In the genomic region with DNA sequence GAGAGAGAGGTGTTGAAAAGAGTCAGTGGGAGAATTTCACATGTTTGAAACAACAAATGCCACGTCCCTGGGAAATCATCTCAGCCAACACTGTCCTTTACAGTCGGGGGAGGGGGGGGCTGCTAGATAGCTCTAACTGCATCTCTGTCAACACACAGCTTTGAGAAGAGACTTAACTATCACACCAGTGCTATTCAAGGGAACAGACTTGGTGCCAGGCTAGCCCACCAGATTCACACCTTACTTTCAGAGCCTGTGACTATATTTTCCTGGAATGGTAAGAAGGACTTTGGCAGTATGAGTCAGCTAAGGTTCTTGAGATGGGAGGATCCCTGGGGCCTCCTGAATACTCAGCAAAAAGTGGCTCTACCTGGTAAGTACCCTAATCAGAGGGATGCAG, we compare ENCODE assay signal across 31 mouse cellular contexts. TPM values are rescaled to one million over a fixed set of nuclear protein-coding genes. Genes with fewer than 3 reads are reported as not detected.
DNase-seq lines count a peak whose midpoint lies in the region; ATAC-seq lines count a peak whose summit lies in the region.
"Had no signal": no experiment of that assay in that cellular context is flagged by ENCODE, and none has a peak within 500 bp of the region (broad histone marks: within the 10 kb centered on the region; RNA-seq: fewer than 3 reads in every experiment).

No protein-coding gene starts in this region.

- no peaks in the 10 kb centered on the region for H3K36me3 ChIP-seq in forebrain, embryonic 16.5 days (ENCODE audit: control insufficient read depth, insufficient read depth)
- H3K36me3 ChIP-seq: embryonic facial prominence, embryonic 10.5 days; embryonic facial prominence, embryonic 15.5 days; forebrain, embryonic 12.5 days; heart, embryonic 13.5 days; hindbrain, embryonic 15.5 days; neural tube, embryonic 15.5 days had no signal

- ATAC-seq in forebrain, embryonic 16.5 days, result no peak
- ATAC-seq: inflammation-experienced regulatory T-cells, adult 6 months had no signal

- 74% methylated on average over 2 of the region's 2 CpGs for WGBS in forebrain, embryonic 16.5 days

- H3K4me3 ChIP-seq in forebrain, embryonic 16.5 days (replicated peaks; ENCODE audit: low read length), result no peak overlapping the region
- H3K4me3 ChIP-seq: embryonic facial prominence, embryonic 10.5 days; embryonic facial prominence, embryonic 15.5 days; forebrain, embryonic 12.5 days; heart, embryonic 13.5 days; hindbrain, embryonic 15.5 days; neural tube, embryonic 15.5 days had no signal

- no peak overlapping the region for H3K27ac ChIP-seq in forebrain, embryonic 16.5 days (ENCODE audit: low read length)
- H3K27ac ChIP-seq: embryonic facial prominence, embryonic 10.5 days; embryonic facial prominence, embryonic 15.5 days; forebrain, embryonic 12.5 days; heart, embryonic 13.5 days; hindbrain, embryonic 15.5 days; liver, embryonic 14.5 days; macrophage; neural tube, embryonic 15.5 days had no signal

- no peaks in the 10 kb centered on the region for H3K4me1 ChIP-seq in forebrain, embryonic 16.5 days (replicated peaks; ENCODE audit: control insufficient read depth, insufficient read depth, low read length)

- no peak overlapping the region for H3K9ac ChIP-seq in forebrain, embryonic 16.5 days (replicated peaks; ENCODE audit: low read depth, low read length)
- H3K9ac ChIP-seq: embryonic facial prominence, embryonic 15.5 days; forebrain, embryonic 12.5 days; heart, embryonic 13.5 days; hindbrain, embryonic 15.5 days; liver, embryonic 14.5 days; neural tube, embryonic 15.5 days had no signal

- H3K9me3 ChIP-seq in forebrain, embryonic 16.5 days (ENCODE audit: control insufficient read depth, low read length), result no peaks in the 10 kb centered on the region
- H3K9me3 ChIP-seq: embryonic facial prominence, embryonic 10.5 days; embryonic facial prominence, embryonic 15.5 days; forebrain, embryonic 12.5 days; heart, embryonic 13.5 days; hindbrain, embryonic 15.5 days; neural tube, embryonic 15.5 days had no signal

- H3K27me3 ChIP-seq in forebrain, embryonic 16.5 days (replicated peaks; ENCODE audit: control insufficient read depth, insufficient read depth, low read length), result peaks cover 12% of the 10 kb centered on the region

- peak; percentile 43 to 68 for DNase-seq in left cerebral cortex, adult 18-20 months (ENCODE audit: low spot score in 2 of 2)
- no peak for DNase-seq in left cerebral cortex, postnatal 4 days
- peak; percentile 53 to 62 for DNase-seq in right cerebral cortex, adult 2 months (ENCODE audit: low spot score in 2 of 2)
- no peak for DNase-seq in right cerebral cortex, postnatal 4 days
- DNase-seq in left cerebral cortex, postnatal 36 days (ENCODE audit: low spot score in 2 of 2), result peak; percentile 40 to 72
- DNase-seq in embryo, embryonic 10.5 days (ENCODE audit: low spot score), result no peak
- DNase-seq: adrenal gland, postnatal 25 days; B cell, adult 2 months; cerebellum, adult 18-20 months; cerebellum, postnatal 14 days; gastrocnemius, postnatal 10 days; heart, postnatal 10 days; kidney, postnatal 14 days; lung, adult 2 months; lung, postnatal 10 days; midbrain, embryonic 14.5 days; retina, postnatal 1 day; spleen, adult 18-20 months; thymus, adult 2 months; thymus, postnatal 4 days had no signal

- no peak overlapping the region for H3K4me2 ChIP-seq in forebrain, embryonic 16.5 days (ENCODE audit: low read length)
- H3K4me2 ChIP-seq: embryonic facial prominence, embryonic 15.5 days; forebrain, embryonic 12.5 days; heart, embryonic 13.5 days; hindbrain, embryonic 15.5 days; neural tube, embryonic 15.5 days had no signal

- intact Hi-C loops in left cerebral cortex, postnatal 4 days (cut with DNase I), result no loop called here
- intact Hi-C loops in left cerebral cortex, postnatal 36 days (cut with DNase I), result no loop called here

RNA-seq across cellular contexts. Expression of a gene that starts 5.7 kb away (rescaled TPM):
- total RNA-seq in left cerebral cortex, adult 18-20 months (2021), result 10 to 100 TPM; 41.9 to 50.0 TPM
- 10 to 100 TPM; 14.0 to 16.5 TPM for total RNA-seq in left cerebral cortex, postnatal 4 days (2021)
- total RNA-seq in left cerebral cortex, postnatal 36 days (2021), result 10 to 100 TPM; 39.6 to 50.5 TPM
- polyA plus RNA-seq in forebrain, embryonic 16.5 days (2015; fragmentation: Nextera tagmentation; extraction: Ambion mirVana), result 0.92 and 1.3 TPM in 2 replicates
- total RNA-seq: megakaryocyte-erythroid progenitor cell, adult 5-6 weeks had no signal
- polyA plus RNA-seq: inflammation-experienced regulatory T-cells, adult 6 months; macrophage had no signal

RNA-seq across cellular contexts. Expression of a gene that starts 31.1 kb away (rescaled TPM):
- total RNA-seq in left cerebral cortex, adult 18-20 months (2021), result 100 to 1,000 TPM; 150 to 175 TPM
- total RNA-seq in left cerebral cortex, postnatal 4 days (2021), result 10 to 100 TPM; 84.0 to 86.4 TPM
- 100 to 1,000 TPM; 156 to 164 TPM for total RNA-seq in left cerebral cortex, postnatal 36 days (2021)
- polyA plus RNA-seq in forebrain, embryonic 16.5 days (2015; fragmentation: Nextera tagmentation; extraction: Ambion mirVana), result 105 and 106 TPM in 2 replicates

Comparison
In these comparisons a context has a peak if more than half of its experiments do, and no peak if none do; other contexts are left out.
1. DNase-seq: peak in left cerebral cortex, adult 18-20 months (2 of 2), right cerebral cortex, adult 2 months (2 of 2) and left cerebral cortex, postnatal 36 days (2 of 2); none in left cerebral cortex, postnatal 4 days (single experiment), right cerebral cortex, postnatal 4 days (single experiment) and embryo, embryonic 10.5 days (single experiment).